Mouse (Mus musculus) heart, embryonic 14.5 days (tissue): ENCODE measurements at regions not wholly inside any gene's neighbourhood (a gene's known extent, or its start where the extent isn't known, plus 50 kb on each side); places are given as distances from the start of the nearest gene placed in this dataset.

Experiments
- ATAC-seq: fragments of 200-750 bp; cut with Nextera tagmentation; 2 replicates; pipeline ENCODE4 v1.8.0; 2017; ENCODE audit warnings: low read depth, moderate TSS enrichment; ENCODE audit not compliant: insufficient number of reproducible peaks, insufficient read depth, low FRiP score
- H3K27ac ChIP-seq, 2 experiments: fragments of 200-500 bp in 1 of 2; fragments of 300-500 bp in 1 of 2; sonication (generic) in 1 of 2; replicated peaks in 1 of 2; 2 replicates each; pipeline ENCODE4 v1.5.1; 2012 to 2014; ENCODE audit warnings: low read depth in 2 of 2, low read length in 2 of 2, control low read depth in 1 of 2, mild to moderate bottlenecking in 1 of 2, mixed read lengths in 1 of 2; ENCODE audit not compliant: control insufficient read depth in 1 of 2, insufficient read depth in 1 of 2
- H3K27me3 ChIP-seq: fragments of 300-500 bp; sonication (generic); 2 replicates; pipeline ENCODE4 v1.6.1; 2014; ENCODE audit warnings: mild to moderate bottlenecking, low read length, control low read depth; ENCODE audit not compliant: control insufficient read depth, insufficient read depth
- H3K36me3 ChIP-seq: fragments of 300-500 bp; sonication (generic); 2 replicates; pipeline ENCODE4 v1.6.1; 2014; ENCODE audit warnings: mild to moderate bottlenecking, control low read depth, low read length, mixed read lengths; ENCODE audit not compliant: control insufficient read depth, insufficient read depth
- H3K4me1 ChIP-seq, 2 experiments: fragments of 200-500 bp in 1 of 2; fragments of 300-500 bp in 1 of 2; sonication (generic) in 1 of 2; 2 replicates each; pipeline ENCODE4 v1.6.1; 2012 to 2014; ENCODE audit warnings: low read length in 2 of 2, control low read depth in 1 of 2, mixed read lengths in 1 of 2; ENCODE audit not compliant: control insufficient read depth in 2 of 2, insufficient read depth in 2 of 2
- H3K4me2 ChIP-seq: fragments of 300-500 bp; sonication (generic); 2 replicates; pipeline ENCODE4 v1.6.1; 2014; ENCODE audit warnings: mild to moderate bottlenecking, low read length
- H3K4me3 ChIP-seq, 2 experiments: fragments of 200-500 bp in 1 of 2; fragments of 300-500 bp in 1 of 2; sonication (generic) in 1 of 2; 2 replicates each; pipeline ENCODE4 v1.5.1; 2012 to 2014; ENCODE audit warnings: low read length in 2 of 2, mild to moderate bottlenecking in 2 of 2, control low read depth in 1 of 2, low read depth in 1 of 2, moderate library complexity in 1 of 2; ENCODE audit not compliant: control insufficient read depth in 1 of 2, insufficient read depth in 1 of 2
- H3K9ac ChIP-seq: fragments of 300-500 bp; sonication (generic); 2 replicates; pipeline ENCODE4 v1.6.1; 2014; ENCODE audit warnings: mild to moderate bottlenecking, low read length
- H3K9me3 ChIP-seq: fragments of 300-500 bp; sonication (generic); 2 replicates; pipeline ENCODE4 v1.6.1; 2016; ENCODE audit warnings: low read length, control low read depth; ENCODE audit not compliant: control insufficient read depth
- WGBS: fragments of 180-500 bp; shearing (Covaris S2); extraction: QIAGEN DNeasy Blood & Tissue Kit; methylation state at CpG from one replicate; pipeline ENCODE4 v1.1.7; 2014; 5-methylcytosine and 5-hydroxymethylcytosine counted together

GRCm38 (mm10) chr1:64254673-64255072 lies 132.6 kb upstream of the Klf7 start:
- Histone ChIP-seq H3K36me3 (no peaks in the 10 kb centered on the region), H3K9me3 (no peaks in the 10 kb centered on the region), H3K9ac (no peak overlapping the region), H3K4me1 (no peaks in the 10 kb centered on the region), H3K4me3 (no peak overlapping the region), H3K27me3 (no peaks in the 10 kb centered on the region), H3K4me2 (no peak overlapping the region), H3K27ac (no peak overlapping the region)
- ATAC-seq = no peak
- 75% methylated on average over 8 of the region's 8 CpGs for WGBS

- Histone ChIP-seq H3K4me2 (no peak overlapping the region), H3K9me3 (no peaks in the 10 kb centered on the region), H3K9ac (no peak overlapping the region), H3K36me3 (no peaks in the 10 kb centered on the region), H3K4me1 (no peaks in the 10 kb centered on the region), H3K27ac (no peak overlapping the region), H3K4me3 (no peak overlapping the region), H3K27me3 (no peaks in the 10 kb centered on the region)
- WGBS = 81% methylated on average over 8 of the region's 8 CpGs
- ATAC-seq = no peak
These were observed 131.9 kb upstream of the Klf7 start for GRCm38 (mm10) chr1:64253996-64254395.

- Histone ChIP-seq H3K27ac (no peak overlapping the region), H3K4me3 (no peak overlapping the region), H3K9ac (no peak overlapping the region), H3K4me2 (no peak overlapping the region), H3K27me3 (no peaks in the 10 kb centered on the region), H3K4me1 (no peaks in the 10 kb centered on the region), H3K9me3 (0 out of 2 replicates have a peak, but pooled peaks cover 3% of the 10 kb centered on the region), H3K36me3 (no peaks in the 10 kb centered on the region)
- 62% methylated on average over 2 of the region's 2 CpGs for WGBS
- ATAC-seq = no peak
These were observed 120.3 kb upstream of the Klf7 start for GRCm38 (mm10) chr1:64242401-64242800.

- Histone ChIP-seq H3K9ac (no peak overlapping the region), H3K4me1 (peaks cover 8 to 14% of the 10 kb centered on the region in 2 experiments), H3K4me2 (no peak overlapping the region), H3K36me3 (no peaks in the 10 kb centered on the region), H3K27me3 (no peaks in the 10 kb centered on the region), H3K9me3 (no peaks in the 10 kb centered on the region; the same call in 1 of the 2 replicates), H3K4me3 (no peak overlapping the region), H3K27ac (no peak overlapping the region)
- ATAC-seq = no peak
- 77% methylated on average over 1 of the region's 1 CpGs for WGBS
These were observed 107.6 kb upstream of the Klf7 start for GRCm38 (mm10) chr1:64229654-64230053.

GRCm38 (mm10) chr1:64226001-64226918 lies 104.2 kb upstream of the Klf7 start:
- no peaks in the 10 kb centered on the region for H3K36me3 ChIP-seq
- no peak overlapping the region for H3K9ac ChIP-seq
- 30% methylated on average over 16 of the region's 16 CpGs for WGBS

GRCm38 (mm10) chr1:64223779-64224687 lies 102.0 kb upstream of the Klf7 start:
- H3K27me3 ChIP-seq = no peaks in the 10 kb centered on the region
- H3K9ac ChIP-seq = no peak overlapping the region
- peak overlapping the region; percentile 31 for H3K4me2 ChIP-seq
- H3K4me1 ChIP-seq = peaks cover 18 to 22% of the 10 kb centered on the region in 2 experiments
- H3K27ac ChIP-seq = peak overlapping the region in 1 of 2 experiments; percentile 35; a peak in 1 of 4 replicates
- 70% methylated on average over 19 of the region's 19 CpGs for WGBS
- 0 out of 2 replicates have a peak, but pooled peaks have one; percentile 20 for ATAC-seq
- no peak overlapping the region for H3K4me3 ChIP-seq
- H3K9me3 ChIP-seq = no peaks in the 10 kb centered on the region
- no peaks in the 10 kb centered on the region for H3K36me3 ChIP-seq

More at GRCm38 (mm10) chr1:64226001-64226918, 104.2 kb upstream of the Klf7 start:
- H3K4me3 ChIP-seq = no peak overlapping the region
- peaks cover 18 to 22% of the 10 kb centered on the region in 2 experiments for H3K4me1 ChIP-seq
- H3K27me3 ChIP-seq = no peaks in the 10 kb centered on the region
- H3K27ac ChIP-seq = peak overlapping the region; percentile 46 to 56; a peak in 3 of 4 replicates
- H3K9me3 ChIP-seq = no peaks in the 10 kb centered on the region; the same call in 1 of the 2 replicates
- peak overlapping the region; percentile 29; the same call in 1 of the 2 replicates for H3K4me2 ChIP-seq
- ATAC-seq = peak; percentile 61

GRCm38 (mm10) chr1:64222475-64222874 lies 100.4 kb upstream of the Klf7 start:
- peaks cover 18 to 22% of the 10 kb centered on the region in 2 experiments for H3K4me1 ChIP-seq
- no peak overlapping the region for H3K4me2 ChIP-seq
- 60% methylated on average over 2 of the region's 2 CpGs for WGBS
- H3K27ac ChIP-seq = no peak overlapping the region
- H3K36me3 ChIP-seq = no peaks in the 10 kb centered on the region
- no peak overlapping the region for H3K9ac ChIP-seq
- no peaks in the 10 kb centered on the region for H3K9me3 ChIP-seq
- no peak for ATAC-seq
- H3K4me3 ChIP-seq = no peak overlapping the region
- no peaks in the 10 kb centered on the region for H3K27me3 ChIP-seq
